Mouse (Mus musculus) granulocyte monocyte progenitor cell, adult 5-6 weeks (primary cell): Measurements from ENCODE around the gene Nfib. TPM values are rescaled to one million over a fixed set of nuclear protein-coding genes. Genes with fewer than 3 reads are reported as not detected.
"Not testable (repeated sequence)": the region's sequence is repeated elsewhere in the genome, so short reads cannot be mapped to it uniquely, and the experiment has no call there.

Experiments
- ATAC-seq: replicated peaks from 2 replicates; pipeline ENCODE4 v1.8.0; 2016; ENCODE audit warnings: mild to moderate bottlenecking, moderate TSS enrichment, inconsistent platforms; ENCODE audit not compliant: poor library complexity, severe bottlenecking
- total RNA-seq, 2 experiments: library from RNA; stranded (forward) in 1 of 2; stranded (reverse) in 1 of 2; fragments of 200-712, 200-1000 nt in 1 of 2; fragments of >200 nt in 1 of 2; fragmentation: Nextera tagmentation in 1 of 2; gene quantifications; 2 replicates each; pipeline ENCODE4 v1.2.3; 2014 to 2017

Nfib gene
- total RNA-seq, 2 experiments from 2014 or later: not detected

DNA sequence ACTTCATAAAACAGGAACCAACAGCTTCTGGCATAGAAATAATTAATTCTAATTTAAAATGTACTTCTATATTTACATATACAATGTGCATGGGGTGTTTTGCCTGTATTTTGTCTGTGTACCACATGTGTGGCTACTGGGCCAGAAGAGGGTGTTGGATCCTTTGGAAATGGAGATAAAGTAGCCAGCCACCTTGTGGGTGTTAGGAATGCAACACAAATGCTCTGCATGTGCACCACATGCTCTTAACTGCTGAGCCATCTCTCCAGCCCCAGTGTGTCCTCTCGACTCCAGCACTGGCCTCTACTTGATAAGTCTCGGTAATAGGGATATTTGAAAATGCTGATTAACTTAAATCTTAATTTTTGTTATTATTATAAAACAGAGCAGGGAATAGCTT is 418.6 kb downstream of the Nfib start:
- no peak for ATAC-seq

DNA sequence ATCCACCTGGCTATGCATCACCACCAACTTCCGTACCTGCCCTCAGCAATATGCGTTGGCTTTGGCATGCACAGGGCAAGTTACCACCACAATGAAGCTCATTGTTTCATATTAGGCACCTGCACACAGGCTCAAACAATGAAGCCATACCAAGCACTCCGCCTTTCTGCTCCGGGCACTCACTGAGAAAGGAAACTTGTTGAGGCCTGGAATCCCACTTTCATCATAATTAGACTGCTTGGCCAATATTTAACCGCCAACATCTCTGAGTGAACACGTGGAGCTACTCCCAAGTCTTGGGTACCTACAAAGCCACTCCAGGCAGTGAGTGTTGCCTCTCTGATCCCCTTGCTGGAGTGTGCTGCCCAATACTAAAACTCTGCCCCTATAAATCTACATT is 422.0 kb downstream of the Nfib start:
- ATAC-seq: no peak

DNA sequence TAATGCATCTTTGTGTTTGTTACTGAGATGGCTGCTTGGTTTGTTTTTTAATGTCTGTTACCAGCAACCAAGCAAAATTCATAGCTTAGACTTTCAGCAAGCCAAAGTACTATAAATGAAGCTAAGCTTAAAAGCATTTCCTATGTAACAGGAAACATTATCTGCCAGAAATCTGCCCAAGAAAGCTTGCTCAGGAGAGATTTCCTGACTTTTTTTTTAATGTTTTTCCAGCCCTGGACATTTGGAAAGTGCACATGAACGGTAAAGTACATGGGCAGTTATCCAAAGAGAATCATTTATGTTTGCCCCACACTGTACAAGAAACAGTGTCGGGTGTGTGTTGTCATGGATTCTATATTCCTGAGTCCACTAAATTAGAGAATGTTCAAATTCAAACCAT is 429.6 kb downstream of the Nfib start:
- ATAC-seq: no peak

DNA sequence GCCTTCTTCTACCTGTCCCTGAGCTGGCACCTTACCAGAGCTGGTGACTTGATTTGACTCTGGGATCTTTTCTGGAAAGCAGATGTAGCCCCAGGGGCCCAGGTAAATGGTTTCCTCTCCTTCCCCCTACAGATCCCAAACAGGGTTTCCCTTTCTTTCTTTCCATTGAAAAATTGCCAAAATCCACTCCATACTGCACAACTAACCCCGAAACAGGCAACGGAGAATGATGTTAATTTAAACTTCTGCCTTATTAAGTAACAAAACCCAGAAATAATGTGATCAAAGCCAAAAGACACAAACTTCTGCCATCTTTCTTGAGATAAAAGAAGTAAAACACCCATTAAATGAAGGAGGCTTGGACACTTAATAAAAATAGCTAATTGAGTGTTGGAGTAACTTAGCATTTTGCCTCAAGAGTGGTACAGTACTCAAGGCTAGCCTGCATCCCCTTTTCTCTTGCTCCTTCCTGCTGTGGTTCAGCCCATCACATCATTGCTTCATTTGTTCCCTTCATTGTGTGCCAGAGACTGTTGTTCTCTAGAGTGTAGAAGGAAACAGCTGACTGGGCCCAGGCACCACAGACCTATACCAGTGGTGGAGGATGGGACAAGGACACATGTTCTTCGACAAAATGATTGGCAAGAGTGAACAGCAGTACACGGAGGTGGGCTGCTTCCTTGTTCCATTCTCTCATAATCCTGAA is 432.3 kb downstream of the Nfib start:
- no peak for ATAC-seq

- no peak for ATAC-seq
Observed at GRCm38 (mm10) chr4:82272099-82272498, 433.5 kb downstream of the Nfib start.

DNA sequence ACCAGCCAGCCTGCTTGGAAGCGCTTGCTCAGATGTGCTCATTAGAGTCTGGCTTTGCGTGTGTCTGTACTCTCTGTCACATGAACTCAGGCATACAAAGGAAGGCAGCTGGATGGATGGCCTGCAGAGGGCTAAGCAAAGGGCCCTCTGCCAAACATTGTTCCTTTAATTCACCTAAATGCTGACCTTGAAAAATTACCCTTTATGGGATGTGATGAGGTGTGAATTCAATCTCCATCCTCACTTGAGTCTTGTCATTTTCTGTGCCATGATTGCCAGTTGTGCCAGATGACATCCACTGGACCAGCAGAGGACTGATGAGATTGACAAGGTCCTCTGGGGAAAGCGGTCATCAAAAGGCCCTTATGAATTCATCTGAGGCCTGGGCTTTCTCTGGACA is 434.0 kb downstream of the Nfib start:
- no peak for ATAC-seq

GRCm38 (mm10) chr4:82267832-82268778 is 437.4 kb downstream of the Nfib start:
- ATAC-seq: no peak

DNA sequence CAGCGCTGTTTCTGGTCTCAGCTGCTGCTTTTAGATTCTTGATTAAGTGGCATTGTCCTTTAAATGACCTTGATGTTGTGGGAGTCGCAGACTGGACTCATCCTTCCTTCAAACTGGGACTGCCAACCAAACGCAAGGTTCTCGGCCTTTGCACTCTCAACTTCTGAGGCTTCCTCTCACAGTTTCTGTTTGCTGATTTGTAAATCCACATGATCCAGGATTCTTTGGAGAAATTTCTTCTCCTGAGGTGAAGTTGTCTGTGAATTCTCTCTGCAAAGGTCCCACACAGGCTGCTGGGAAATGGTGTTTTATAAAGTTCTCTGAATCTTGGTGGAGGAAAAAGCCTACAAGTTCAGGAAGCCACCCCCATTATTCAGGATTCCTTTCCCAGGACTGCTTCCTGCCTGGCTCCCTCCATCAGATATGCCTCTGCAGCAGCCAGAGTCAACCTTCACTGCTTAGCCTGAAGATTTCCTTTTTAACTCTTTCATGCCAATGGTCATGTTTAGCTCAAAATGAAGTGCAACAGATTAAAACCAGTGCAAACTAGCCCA is 439.4 kb downstream of the Nfib start:
- ATAC-seq: no peak

DNA sequence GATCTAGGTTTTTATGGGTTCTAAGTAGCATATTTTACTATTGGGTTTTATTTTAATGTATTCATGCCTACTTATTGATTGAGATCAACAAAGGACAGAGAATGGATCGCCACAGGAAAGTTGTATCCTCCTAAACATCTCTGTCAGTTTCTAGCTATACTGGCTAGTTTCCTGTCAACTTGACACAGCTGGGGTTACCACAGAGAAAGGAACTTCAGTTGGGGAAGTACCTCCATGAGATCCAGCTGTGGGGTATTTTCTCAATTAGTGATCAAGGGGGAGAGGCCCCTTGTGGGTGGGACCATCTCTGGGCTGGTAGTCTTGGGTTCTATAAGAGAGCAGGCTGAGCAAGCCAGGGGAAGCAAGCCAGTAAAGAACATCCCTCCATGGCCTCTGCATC is 447.0 kb downstream of the Nfib start:
- not testable (repeated sequence) for ATAC-seq

DNA sequence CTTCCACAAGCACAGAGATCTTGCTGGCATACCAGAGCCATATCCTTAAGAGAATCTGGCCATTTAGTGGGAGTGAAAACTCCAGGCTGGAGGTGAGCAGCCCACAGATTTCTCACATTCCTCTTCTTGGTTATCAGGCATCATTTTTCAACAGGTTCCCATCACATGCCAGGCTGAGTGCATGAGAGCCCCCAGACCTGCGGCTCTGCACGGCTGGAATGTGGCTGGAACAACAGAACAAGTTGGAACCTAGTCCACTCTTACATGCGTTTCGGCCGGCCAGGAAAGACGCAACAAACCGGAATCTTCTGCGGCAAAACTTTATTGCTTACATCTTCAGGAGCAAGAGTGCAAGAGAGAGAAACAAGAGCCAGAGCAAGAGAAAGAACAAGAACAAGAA is 453.5 kb downstream of the Nfib start:
- no peak for ATAC-seq

DNA sequence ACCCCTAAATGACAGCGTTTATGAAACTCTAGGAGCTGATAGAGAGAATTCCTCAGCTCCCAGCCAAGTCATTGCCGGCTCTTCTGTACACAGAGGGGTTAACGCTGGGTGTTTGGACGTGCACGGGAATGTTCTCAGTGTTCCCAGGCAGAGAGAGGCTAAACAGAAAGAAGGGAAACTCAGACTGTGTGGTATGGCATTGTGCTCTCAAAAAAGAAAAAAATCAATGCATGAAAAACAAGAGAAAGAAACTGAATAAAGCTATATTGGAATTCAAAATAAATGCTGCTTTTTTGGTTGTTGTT is 455.2 kb downstream of the Nfib start:
- no peak for ATAC-seq

- ATAC-seq: no peak
Observed at GRCm38 (mm10) chr4:82249518-82250354, 455.8 kb downstream of the Nfib start.

- no peak for ATAC-seq
Observed at GRCm38 (mm10) chr4:82248961-82249360, 456.6 kb downstream of the Nfib start.

GRCm38 (mm10) chr4:82248031-82248430 is 457.5 kb downstream of the Nfib start:
- ATAC-seq: no peak

DNA sequence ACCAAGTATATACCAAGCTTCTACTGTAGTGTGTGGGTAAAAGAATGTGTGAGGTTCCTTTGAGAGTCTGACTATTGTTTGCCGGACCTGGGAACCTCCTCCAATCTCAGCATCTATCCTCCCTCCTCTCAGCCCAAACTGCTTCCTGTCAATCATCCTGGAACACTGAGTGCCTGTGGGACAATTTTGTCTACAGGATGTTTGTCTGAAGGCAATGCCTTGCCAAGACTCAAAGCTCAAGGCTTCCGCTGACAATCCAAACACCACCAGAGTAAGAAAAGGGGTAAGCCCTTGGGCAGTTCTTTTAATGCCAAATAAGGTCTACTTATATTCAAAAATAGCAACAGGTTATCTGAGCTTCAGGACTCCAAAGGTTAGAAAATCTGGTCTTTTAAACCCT is 459.3 kb downstream of the Nfib start:
- no peak for ATAC-seq

Other genes starting within 250 kb of the Nfib start
- 28.0 and 37.5 TPM in 2 replicates for gene Zdhhc21, start 154.2 kb upstream of the Nfib start, total RNA-seq (2014; fragmentation: Nextera tagmentation)
- gene Zdhhc21, start 154.2 kb upstream of the Nfib start, total RNA-seq (2017): 19.8 and 24.5 TPM in 2 replicates
- not detected in 2 replicates for gene Cer1, start 179.4 kb upstream of the Nfib start, total RNA-seq (2014; fragmentation: Nextera tagmentation)
- not detected in 2 replicates for gene Cer1, start 179.4 kb upstream of the Nfib start, total RNA-seq (2017)